Mouse (Mus musculus): ENCODE measurements around the gene Gja6. TPM values are rescaled to one million over a fixed set of nuclear protein-coding genes. Genes with fewer than 3 reads are reported as not detected.

The Gja6 gene
- polyA plus RNA-seq, 1 experiment from 2014 or later, result 0.38 TPM

GRCm38 (mm10) chrX:160905041-160905678, 1.7 kb downstream of the Gja6 start:
- Histone ChIP-seq H3K27ac (ENCODE audit: low read depth, low read length) (no peak overlapping the region), H3K27me3 (ENCODE audit: control insufficient read depth, insufficient read depth, low read length) (peaks cover 3% of the 10 kb centered on the region; the same call in 1 of the 2 replicates), H3K36me3 (ENCODE audit: control insufficient read depth, insufficient read depth, low read length) (no peaks in the 10 kb centered on the region), H3K4me3 (ENCODE audit: low read depth, low read length) (no peak overlapping the region), H3K9ac (ENCODE audit: low read length) (no peak overlapping the region), H3K4me1 (ENCODE audit: control insufficient read depth, insufficient read depth, low read length) (no peaks in the 10 kb centered on the region), H3K9me3 (ENCODE audit: control insufficient read depth, low read length) (no peaks in the 10 kb centered on the region), H3K4me2 (no peak overlapping the region)
- WGBS, result 70% methylated on average over 2 of the region's 2 CpGs
- no peak for DNase-seq (ENCODE audit: low spot score, missing footprints)
- no peak for ATAC-seq (ENCODE audit: low FRiP score)

- Histone ChIP-seq H3K4me1 (ENCODE audit: control insufficient read depth, insufficient read depth, low read length) (no peaks in the 10 kb centered on the region), H3K9ac (ENCODE audit: low read length) (no peak overlapping the region), H3K4me3 (ENCODE audit: low read depth, low read length) (no peak overlapping the region), H3K27ac (ENCODE audit: low read depth, low read length) (no peak overlapping the region), H3K4me2 (no peak overlapping the region), H3K36me3 (ENCODE audit: control insufficient read depth, insufficient read depth, low read length) (no peaks in the 10 kb centered on the region), H3K9me3 (ENCODE audit: control insufficient read depth, low read length) (no peaks in the 10 kb centered on the region), H3K27me3 (ENCODE audit: control insufficient read depth, insufficient read depth, low read length) (peaks cover 9% of the 10 kb centered on the region)
- ATAC-seq (ENCODE audit: low FRiP score) (no peak), DNase-seq (ENCODE audit: low spot score, missing footprints) (no peak)
- 90% methylated on average over 2 of the region's 2 CpGs for WGBS
Measured at GRCm38 (mm10) chrX:160901118-160901517, 5.7 kb downstream of the Gja6 start.

- Histone ChIP-seq H3K9ac (ENCODE audit: low read length) (no peak overlapping the region), H3K4me2 (no peak overlapping the region), H3K4me3 (ENCODE audit: low read depth, low read length) (no peak overlapping the region), H3K27ac (ENCODE audit: low read depth, low read length) (no peak overlapping the region), H3K36me3 (ENCODE audit: control insufficient read depth, insufficient read depth, low read length) (no peaks in the 10 kb centered on the region), H3K9me3 (ENCODE audit: control insufficient read depth, low read length) (no peaks in the 10 kb centered on the region), H3K27me3 (ENCODE audit: control insufficient read depth, insufficient read depth, low read length) (peaks cover 17% of the 10 kb centered on the region), H3K4me1 (ENCODE audit: control insufficient read depth, insufficient read depth, low read length) (no peaks in the 10 kb centered on the region)
- WGBS, result 72% methylated on average over 1 of the region's 1 CpGs
- no peak for DNase-seq (ENCODE audit: low spot score, missing footprints)
- ATAC-seq (ENCODE audit: low FRiP score), result no peak
Measured at GRCm38 (mm10) chrX:160892077-160892476, 14.8 kb downstream of the Gja6 start.

GRCm38 (mm10) chrX:160886301-160886700, 20.6 kb downstream of the Gja6 start:
- Histone ChIP-seq H3K27ac (ENCODE audit: low read depth, low read length) (no peak overlapping the region), H3K9ac (ENCODE audit: low read length) (no peak overlapping the region), H3K27me3 (ENCODE audit: control insufficient read depth, insufficient read depth, low read length) (peaks cover 9% of the 10 kb centered on the region), H3K9me3 (ENCODE audit: control insufficient read depth, low read length) (no peaks in the 10 kb centered on the region), H3K4me2 (no peak overlapping the region), H3K36me3 (ENCODE audit: control insufficient read depth, insufficient read depth, low read length) (no peaks in the 10 kb centered on the region), H3K4me1 (ENCODE audit: control insufficient read depth, insufficient read depth, low read length) (no peaks in the 10 kb centered on the region), H3K4me3 (ENCODE audit: low read depth, low read length) (no peak overlapping the region)
- no peak for DNase-seq (ENCODE audit: low spot score, missing footprints)
- WGBS, result 78% methylated on average over 2 of the region's 2 CpGs
- no peak for ATAC-seq (ENCODE audit: low FRiP score)

GRCm38 (mm10) chrX:160866576-160866975, 40.3 kb downstream of the Gja6 start:
- Histone ChIP-seq H3K9me3 (ENCODE audit: control insufficient read depth, low read length) (no peaks in the 10 kb centered on the region), H3K9ac (ENCODE audit: low read length) (no peak overlapping the region), H3K4me2 (no peak overlapping the region), H3K27ac (ENCODE audit: low read depth, low read length) (no peak overlapping the region), H3K27me3 (ENCODE audit: control insufficient read depth, insufficient read depth, low read length) (peaks cover 4% of the 10 kb centered on the region), H3K4me3 (ENCODE audit: low read depth, low read length) (no peak overlapping the region), H3K36me3 (ENCODE audit: control insufficient read depth, insufficient read depth, low read length) (no peaks in the 10 kb centered on the region), H3K4me1 (ENCODE audit: control insufficient read depth, insufficient read depth, low read length) (no peaks in the 10 kb centered on the region; the same call in 1 of the 2 replicates)
- WGBS, result 90% methylated on average over 4 of the region's 4 CpGs
- no peak for ATAC-seq (ENCODE audit: low FRiP score)
- no peak for DNase-seq (ENCODE audit: low spot score, missing footprints)

GRCm38 (mm10) chrX:160865022-160865421, 41.8 kb downstream of the Gja6 start:
- WGBS, result 32% methylated on average over 4 of the region's 4 CpGs
- H3K27ac ChIP-seq (ENCODE audit: low read depth, low read length), result no peak overlapping the region
- no peaks in the 10 kb centered on the region for H3K9me3 ChIP-seq (ENCODE audit: control insufficient read depth, low read length)
- DNase-seq (ENCODE audit: low spot score, missing footprints) (no peak), ATAC-seq (ENCODE audit: low FRiP score) (peak; percentile 88)
- H3K4me3 ChIP-seq (ENCODE audit: low read depth, low read length), result no peak overlapping the region
- H3K36me3 ChIP-seq (ENCODE audit: control insufficient read depth, insufficient read depth, low read length), result no peaks in the 10 kb centered on the region
- no peak overlapping the region for H3K4me2 ChIP-seq
- peaks cover 4% of the 10 kb centered on the region for H3K27me3 ChIP-seq (ENCODE audit: control insufficient read depth, insufficient read depth, low read length)
- H3K9ac ChIP-seq (ENCODE audit: low read length), result no peak overlapping the region
- H3K4me1 ChIP-seq (ENCODE audit: control insufficient read depth, insufficient read depth, low read length), result no peaks in the 10 kb centered on the region; the same call in 1 of the 2 replicates

GRCm38 (mm10) chrX:160863689-160864383, 43.0 kb downstream of the Gja6 start:
- 60% methylated on average over 4 of the region's 4 CpGs for WGBS
- Histone ChIP-seq H3K27ac (ENCODE audit: low read depth, low read length) (no peak overlapping the region), H3K27me3 (ENCODE audit: control insufficient read depth, insufficient read depth, low read length) (peaks cover 4% of the 10 kb centered on the region), H3K4me1 (ENCODE audit: control insufficient read depth, insufficient read depth, low read length) (no peaks in the 10 kb centered on the region; the same call in 1 of the 2 replicates), H3K9ac (ENCODE audit: low read length) (no peak overlapping the region), H3K9me3 (ENCODE audit: control insufficient read depth, low read length) (no peaks in the 10 kb centered on the region), H3K4me3 (ENCODE audit: low read depth, low read length) (no peak overlapping the region), H3K4me2 (no peak overlapping the region), H3K36me3 (ENCODE audit: control insufficient read depth, insufficient read depth, low read length) (no peaks in the 10 kb centered on the region)
- peak; percentile 85 for ATAC-seq (ENCODE audit: low FRiP score)
- no peak for DNase-seq (ENCODE audit: low spot score, missing footprints)

Other genes starting within 250 kb of the Gja6 start
- gene Ppef1, start 171.3 kb downstream of the Gja6 start, polyA plus RNA-seq (2014; fragmentation: Nextera tagmentation; extraction: Ambion mirVana), result 0.19 and 0.56 TPM in 2 replicates
- gene Rs1, start 139.0 kb downstream of the Gja6 start, polyA plus RNA-seq (2014; fragmentation: Nextera tagmentation; extraction: Ambion mirVana), result 0.03 and 0.04 TPM in 2 replicates
- gene Cdkl5, start 87.7 kb upstream of the Gja6 start, polyA plus RNA-seq (2014; fragmentation: Nextera tagmentation; extraction: Ambion mirVana), result 4.4 and 4.8 TPM in 2 replicates
- 3.8 and 3.9 TPM in 2 replicates for gene Scml2, start 210.1 kb upstream of the Gja6 start, polyA plus RNA-seq (2014; fragmentation: Nextera tagmentation; extraction: Ambion mirVana)

Data from midbrain, embryonic 11.5 days (tissue).